Mouse (Mus musculus) liver, embryonic 14.5 days (tissue): ENCODE data around the gene Gxylt2. TPM values are rescaled to one million over a fixed set of nuclear protein-coding genes. Genes with fewer than 3 reads are reported as not detected.

Experiments
- ATAC-seq: fragments of 200-750 bp; cut with Nextera tagmentation; 2 replicates; pipeline ENCODE4 v1.8.0; 2017; ENCODE audit warnings: moderate number of reproducible peaks, mild to moderate bottlenecking, moderate library complexity; ENCODE audit not compliant: insufficient read depth
- DNase-seq, 3 experiments: peaks; one replicate each; pipeline ENCODE4 v3.0.0-alpha.2; 2012 to 2013; ENCODE audit warnings: low read depth in 3 of 3, low spot score in 3 of 3
- H3K27ac ChIP-seq: fragments of 300-500 bp; sonication (generic); 2 replicates; pipeline ENCODE4 v1.5.1; 2014; ENCODE audit warnings: moderate library complexity, mild to moderate bottlenecking, control low read depth, inconsistent platforms
- H3K27me3 ChIP-seq: fragments of 300-500 bp; sonication (generic); 2 replicates; pipeline ENCODE4 v1.6.1; 2014; ENCODE audit warnings: mild to moderate bottlenecking, low read length, moderate library complexity; ENCODE audit not compliant: control insufficient read depth, insufficient read depth
- H3K36me3 ChIP-seq: fragments of 300-500 bp; sonication (generic); replicated peaks from 2 replicates; pipeline ENCODE4 v1.6.1; 2014; ENCODE audit warnings: low read depth; ENCODE audit not compliant: control insufficient read depth, insufficient read depth
- H3K4me1 ChIP-seq, 2 experiments: fragments of 200-500 bp in 1 of 2; fragments of 300-500 bp in 1 of 2; sonication (generic) in 1 of 2; replicated peaks; 2 replicates each; pipeline ENCODE4 v1.6.1; 2012 to 2014; ENCODE audit warnings: antibody characterized with exemption in 1 of 2, inconsistent platforms in 1 of 2, low read length in 1 of 2; ENCODE audit not compliant: control insufficient read depth in 2 of 2, insufficient read depth in 2 of 2
- H3K4me2 ChIP-seq: fragments of 300-500 bp; sonication (generic); 2 replicates; pipeline ENCODE4 v1.6.1; 2014; ENCODE audit warnings: low read depth, mild to moderate bottlenecking, control low read depth, moderate library complexity
- H3K4me3 ChIP-seq, 2 experiments: fragments of 200-500 bp in 1 of 2; fragments of 300-500 bp in 1 of 2; sonication (generic) in 1 of 2; 2 replicates each; pipeline ENCODE4 v1.5.1; 2012 to 2014; ENCODE audit warnings: low read depth in 2 of 2, low read length in 2 of 2, mild to moderate bottlenecking in 2 of 2, control low read depth in 1 of 2, inconsistent platforms in 1 of 2, moderate library complexity in 1 of 2; ENCODE audit not compliant: insufficient read depth in 1 of 2
- H3K9ac ChIP-seq: fragments of 300-500 bp; sonication (generic); replicated peaks from 2 replicates; pipeline ENCODE4 v1.6.1; 2014; ENCODE audit warnings: mild to moderate bottlenecking, control low read depth, moderate library complexity
- H3K9me3 ChIP-seq: fragments of 300-500 bp; sonication (generic); 2 replicates; pipeline ENCODE4 v1.6.1; 2016; ENCODE audit warnings: low read length, mixed read lengths; ENCODE audit not compliant: control insufficient read depth
- CTCF ChIP-seq: IDR thresholded peaks from 2 replicates; pipeline ENCODE4 v1.5.1; 2016; ENCODE audit warnings: antibody characterized with exemption, low read depth, control low read depth
- EP300 ChIP-seq: IDR thresholded peaks from 2 replicates; pipeline ENCODE4 v1.6.1; 2016; ENCODE audit warnings: antibody characterized with exemption, low read depth
- WGBS: fragments of 180-500 bp; shearing (Covaris S2); extraction: QIAGEN DNeasy Blood & Tissue Kit; methylation state at CpG from one replicate; pipeline ENCODE4 v1.1.7; 2014; ENCODE audit not compliant: insufficient replicate concordance; 5-methylcytosine and 5-hydroxymethylcytosine counted together
- polyA plus RNA-seq, 2 experiments: library from polyadenylated mRNA; depleted of rRNA in 1 of 2; stranded (reverse) in 1 of 2; unstranded in 1 of 2; fragments of >200 nt; fragmentation: Nextera tagmentation in 1 of 2; extraction: Ambion mirVana in 1 of 2; gene quantifications; 2 replicates each; pipeline versions ENCODE4 v1.2.1 to v1.2.3; 2012 to 2014

Gxylt2 gene
- polyA plus RNA-seq, 2 experiments: 0.04 TPM; not detected in 1

DNA sequence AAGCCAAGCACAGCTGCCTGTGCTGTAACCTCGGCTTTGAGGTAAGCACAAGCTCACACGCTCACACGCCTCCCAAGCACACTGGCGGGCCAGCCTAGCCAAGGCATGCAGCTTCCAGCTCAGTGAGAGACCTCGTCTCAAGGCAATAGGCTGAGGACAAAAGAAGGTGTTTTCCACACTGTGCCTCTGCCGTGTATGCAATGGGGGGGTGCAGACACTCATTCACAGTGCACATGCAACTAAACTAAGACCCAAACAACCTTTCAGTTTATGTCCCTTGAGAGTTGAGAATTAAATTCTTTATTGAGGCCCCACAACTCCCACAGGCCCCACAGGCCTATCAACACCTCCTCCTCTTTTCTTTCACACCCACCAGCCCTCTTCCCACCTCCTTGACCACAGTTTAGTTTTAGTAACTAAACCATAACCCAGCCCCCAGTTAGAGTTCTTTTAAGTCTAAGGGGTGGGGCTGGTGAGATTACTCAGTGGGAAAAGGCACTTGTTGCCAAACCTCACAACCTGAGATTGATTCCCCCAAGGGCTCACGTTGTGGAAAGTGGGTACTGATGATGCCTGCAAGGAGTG lies 119.9 kb downstream of the Gxylt2 start:
- no peaks in the 10 kb centered on the region for H3K36me3 ChIP-seq
- DNase-seq (no peak), ATAC-seq (no peak)
- TF ChIP-seq CTCF (no peak), EP300 (no peak)
- no peak overlapping the region for H3K4me3 ChIP-seq
- no peak overlapping the region for H3K9ac ChIP-seq
- no peak overlapping the region for H3K4me2 ChIP-seq
- H3K27me3 ChIP-seq: no peaks in the 10 kb centered on the region
- WGBS: 56% methylated on average over 7 of the region's 7 CpGs
- no peaks in the 10 kb centered on the region for H3K9me3 ChIP-seq
- H3K27ac ChIP-seq: no peak overlapping the region
- H3K4me1 ChIP-seq: no peaks in the 10 kb centered on the region

DNA sequence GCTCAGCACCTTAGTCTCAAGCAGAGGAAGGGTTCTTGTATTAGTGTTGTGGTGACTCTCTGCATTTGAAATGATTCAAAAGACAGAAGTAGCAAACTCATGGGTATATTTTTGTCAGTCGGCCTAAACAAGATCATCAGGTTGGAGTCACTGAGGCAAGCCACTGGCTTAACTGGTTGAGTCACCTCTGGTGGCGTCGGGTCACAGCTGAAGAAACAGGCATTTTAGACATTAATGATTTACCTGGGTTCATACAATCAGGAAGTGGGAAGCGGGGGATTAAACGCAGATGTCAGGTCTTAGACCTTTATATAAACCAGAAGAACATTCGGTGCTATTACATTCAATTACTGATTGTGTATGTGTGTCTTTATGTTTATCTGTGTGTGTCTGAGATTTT lies 121.5 kb downstream of the Gxylt2 start:
- no peak overlapping the region for H3K4me2 ChIP-seq
- no peak for ATAC-seq
- no peak overlapping the region for H3K27ac ChIP-seq
- H3K36me3 ChIP-seq: no peaks in the 10 kb centered on the region
- no peaks in the 10 kb centered on the region for H3K4me1 ChIP-seq
- no peak overlapping the region for H3K4me3 ChIP-seq
- WGBS: 54% methylated on average over 6 of the region's 6 CpGs
- no peaks in the 10 kb centered on the region for H3K9me3 ChIP-seq
- TF ChIP-seq CTCF (no peak), EP300 (no peak)
- DNase-seq: no peak
- no peaks in the 10 kb centered on the region for H3K27me3 ChIP-seq
- H3K9ac ChIP-seq: no peak overlapping the region

GRCm38 (mm10) chr6:100828565-100828964 lies 124.0 kb downstream of the Gxylt2 start:
- Histone ChIP-seq H3K27me3 (no peaks in the 10 kb centered on the region), H3K9ac (no peak overlapping the region), H3K9me3 (no peaks in the 10 kb centered on the region), H3K36me3 (no peaks in the 10 kb centered on the region), H3K27ac (no peak overlapping the region), H3K4me2 (no peak overlapping the region), H3K4me3 (no peak overlapping the region), H3K4me1 (peaks cover 4% of the 10 kb centered on the region in 2 experiments)
- DNase-seq (no peak), ATAC-seq (no peak)
- no peak for TF ChIP-seq CTCF
- no peak for TF ChIP-seq EP300
- WGBS: 72% methylated on average over 7 of the region's 7 CpGs

DNA sequence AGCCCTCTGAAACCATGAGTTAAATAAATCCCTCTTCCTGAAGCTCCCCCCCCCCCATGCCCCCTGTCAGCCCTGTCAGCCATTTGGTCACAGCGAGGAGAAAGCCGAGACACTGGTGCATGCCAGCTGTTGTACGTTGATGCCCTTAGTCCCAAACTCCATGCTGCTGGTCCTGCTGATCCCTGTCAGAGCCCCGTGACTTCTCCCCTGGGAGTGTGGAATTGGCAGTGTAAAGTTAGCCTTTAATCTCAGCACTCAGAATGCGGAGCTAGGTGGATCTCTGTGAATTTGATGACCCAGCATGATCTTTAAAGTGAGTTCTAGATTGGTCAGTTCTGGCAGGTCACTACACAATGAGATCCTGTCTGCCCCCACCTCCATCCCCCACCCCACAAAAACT lies 125.2 kb downstream of the Gxylt2 start:
- WGBS: 79% methylated on average over 5 of the region's 5 CpGs
- peaks cover 4 to 5% of the 10 kb centered on the region in 2 experiments for H3K4me1 ChIP-seq

DNA sequence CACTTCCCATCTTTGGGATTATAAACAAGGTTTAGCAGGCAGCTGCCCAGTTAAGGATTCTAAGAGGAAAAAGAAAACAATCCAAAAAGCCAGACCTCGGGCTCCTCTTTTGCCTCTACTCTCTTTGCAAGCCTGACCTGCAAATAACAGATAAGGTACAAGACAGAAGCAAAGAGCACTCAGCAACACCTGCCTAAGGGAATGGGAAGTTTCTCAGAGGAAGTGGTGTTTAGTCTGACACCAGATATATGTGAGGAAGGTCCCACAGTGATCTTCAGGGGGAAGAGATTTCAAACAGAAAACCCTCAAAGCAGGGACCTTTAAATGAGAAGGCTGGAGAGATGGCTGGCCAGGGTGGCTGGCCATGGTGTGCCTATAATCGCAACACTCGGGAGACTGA lies 126.7 kb downstream of the Gxylt2 start:
- H3K4me2 ChIP-seq: no peak overlapping the region
- DNase-seq (no peak), ATAC-seq (no peak)
- TF ChIP-seq EP300: no peak
- TF ChIP-seq CTCF: no peak
- peaks cover 4 to 8% of the 10 kb centered on the region in 2 experiments for H3K4me1 ChIP-seq
- H3K27me3 ChIP-seq: no peaks in the 10 kb centered on the region
- no peak overlapping the region for H3K4me3 ChIP-seq
- H3K36me3 ChIP-seq: peaks cover 7% of the 10 kb centered on the region
- H3K27ac ChIP-seq: no peak overlapping the region
- H3K9ac ChIP-seq: no peak overlapping the region
- WGBS: 44% methylated on average over 3 of the region's 3 CpGs
- no peaks in the 10 kb centered on the region for H3K9me3 ChIP-seq

More for the DNA sequence above, 125.2 kb downstream of the Gxylt2 start:
- DNase-seq (no peak), ATAC-seq (no peak)
- no peaks in the 10 kb centered on the region for H3K27me3 ChIP-seq
- TF ChIP-seq CTCF: no peak
- TF ChIP-seq EP300: no peak
- H3K4me3 ChIP-seq: no peak overlapping the region
- H3K9ac ChIP-seq: no peak overlapping the region
- H3K36me3 ChIP-seq: no peaks in the 10 kb centered on the region
- no peaks in the 10 kb centered on the region for H3K9me3 ChIP-seq
- no peak overlapping the region for H3K4me2 ChIP-seq
- H3K27ac ChIP-seq: no peak overlapping the region
